Mouse (Mus musculus) stomach, postnatal 0 days (tissue): ENCODE data around the gene Zfp740.

Experiments
- CTCF ChIP-seq: IDR thresholded peaks from 2 replicates; pipeline ENCODE4 v1.5.1; 2016; ENCODE audit warnings: antibody characterized with exemption, low read depth, mild to moderate bottlenecking, moderate library complexity
- EP300 ChIP-seq: optimal IDR thresholded peaks from 2 replicates; pipeline ENCODE3; 2016; ENCODE audit warnings: antibody characterized with exemption

GRCm38 (mm10) chr15:102244306-102245191 lies 41.5 kb downstream of the Zfp740 start:
- TF ChIP-seq CTCF = no peak
- no peak for TF ChIP-seq EP300
